Mouse (Mus musculus): ENCODE data around the gene Arid2. TPM values are rescaled to one million over a fixed set of nuclear protein-coding genes. Genes with fewer than 3 reads are reported as not detected.
"Not testable (repeated sequence)": the region's sequence is repeated elsewhere in the genome, so short reads cannot be mapped to it uniquely, and the experiment has no call there.

The Arid2 gene
- 10 to 100 TPM; 13.1 to 13.2 TPM for total RNA-seq (2021)
- long read RNA-seq, experiment 1, full-length matches to known transcripts, result 4 of 9 reads
- long read RNA-seq, experiment 1, partial matches to known transcripts, result 4 of 9 reads
- long read RNA-seq, experiment 1, other reads (novel, unspliced or antisense), result 1 of 9 reads
- long read RNA-seq, experiment 2, full-length matches to known transcripts, result 2 of 4 reads
- long read RNA-seq, experiment 2, partial matches to known transcripts, result 2 of 4 reads
- long read RNA-seq, experiment 2, other reads (novel, unspliced or antisense), result 0 of 4 reads

- Histone ChIP-seq H3K4me3 (peak within 1 kb of the TSS; percentile 79), H3K27ac (peak within 1 kb of the TSS; percentile 96)
- intact Hi-C loops (cut with DNase I), result loop anchor here (2.0 to 10.0 kb wide), 5 partner anchors 173 to 523 kb away; partner anchors contain the start of genes Ano6 and Scaf11
- TF ChIP-seq CTCF (IDR thresholded peaks at IDR 0.05), result no peak
- DNase-seq, result peak; percentile 82
These were observed at the start of gene Arid2 for GRCm38 (mm10) chr15:96287369-96287975. Gene Arid2, plus strand, starts transcription at chr15:96287518.

- DNase-seq, result no peak
- Histone ChIP-seq H3K27ac (no peak overlapping the region), H3K4me3 (no peak overlapping the region)
- intact Hi-C loops (cut with DNase I), result no loop called here
- TF ChIP-seq CTCF (IDR thresholded peaks at IDR 0.05), result no peak
These were observed 49.2 kb upstream of the Arid2 start for GRCm38 (mm10) chr15:96238071-96238470.

DNA sequence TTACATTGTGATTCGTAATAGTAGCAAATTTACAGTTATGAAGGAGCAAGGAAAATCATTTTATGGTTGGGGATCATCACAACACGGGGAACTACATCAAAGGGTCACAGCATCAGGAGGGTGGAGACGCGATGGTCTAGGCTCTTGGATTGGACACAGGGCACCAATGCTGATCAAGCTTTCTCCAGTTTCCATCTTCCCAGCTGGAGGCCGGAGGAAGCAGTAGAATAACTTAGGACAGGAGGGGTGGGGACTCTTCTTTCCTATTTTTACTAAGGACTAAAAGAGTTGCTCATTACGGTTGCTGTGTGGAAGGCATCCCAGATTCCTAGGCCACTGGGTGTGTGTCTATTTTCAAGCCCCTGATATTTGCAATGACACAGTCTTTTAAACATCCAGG is 43.1 kb upstream of the Arid2 start:
- no peak for DNase-seq
- TF ChIP-seq CTCF (IDR thresholded peaks at IDR 0.05), result no peak
- Histone ChIP-seq H3K4me3 (no peak overlapping the region), H3K27ac (no peak overlapping the region)
- intact Hi-C loops (cut with DNase I), result no loop called here

GRCm38 (mm10) chr15:96244715-96245114 is 42.6 kb upstream of the Arid2 start:
- DNase-seq; intact Hi-C loops (cut with DNase I); H3K4me3 ChIP-seq: not testable (repeated sequence)
- peak overlapping the region; percentile 35; the same call in 1 of the 2 replicates for H3K27ac ChIP-seq

GRCm38 (mm10) chr15:96253827-96254226 is 33.5 kb upstream of the Arid2 start:
- TF ChIP-seq CTCF (IDR thresholded peaks at IDR 0.05), result no peak
- Histone ChIP-seq H3K4me3 (peak overlapping the region; percentile 42), H3K27ac (no peak overlapping the region)
- no peak for DNase-seq
- intact Hi-C loops (cut with DNase I), result no loop called here

GRCm38 (mm10) chr15:96254356-96254755 is 33.0 kb upstream of the Arid2 start:
- Histone ChIP-seq H3K27ac (no peak overlapping the region), H3K4me3 (peak overlapping the region; percentile 42)
- TF ChIP-seq CTCF (IDR thresholded peaks at IDR 0.05), result no peak
- intact Hi-C loops (cut with DNase I), result no loop called here
- DNase-seq, result no peak

DNA sequence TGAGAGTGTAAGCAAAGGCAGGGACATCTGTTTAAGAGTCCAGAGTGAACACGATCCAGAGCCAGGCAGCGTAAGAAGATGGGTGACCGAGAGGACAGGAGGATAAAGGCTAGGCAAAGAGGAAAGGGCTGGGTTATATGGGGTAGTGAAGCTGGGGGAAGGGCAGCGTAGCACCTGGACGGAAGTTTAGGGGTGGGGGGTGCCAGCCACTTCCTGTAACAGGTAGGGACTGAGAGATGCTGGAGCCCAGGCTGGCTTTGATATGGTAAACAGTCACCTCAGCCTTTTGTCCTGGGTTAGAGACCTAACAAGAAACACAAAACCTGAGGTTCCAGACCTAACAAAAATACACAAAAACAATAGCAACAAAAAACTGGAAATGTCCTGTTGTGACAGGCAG is 29.5 kb upstream of the Arid2 start:
- no peak for TF ChIP-seq CTCF (IDR thresholded peaks at IDR 0.05)
- Histone ChIP-seq H3K27ac (no peak overlapping the region), H3K4me3 (no peak overlapping the region)
- intact Hi-C loops (cut with DNase I), result no loop called here
- no peak for DNase-seq

- intact Hi-C loops (cut with DNase I), result no loop called here
- no peak for TF ChIP-seq CTCF (IDR thresholded peaks at IDR 0.05)
- Histone ChIP-seq H3K4me3 (no peak overlapping the region), H3K27ac (no peak overlapping the region)
- no peak for DNase-seq
These were observed 22.7 kb upstream of the Arid2 start for GRCm38 (mm10) chr15:96264614-96265013.

GRCm38 (mm10) chr15:96267933-96268332 is 19.4 kb upstream of the Arid2 start:
- intact Hi-C loops (cut with DNase I), result no loop called here
- no peak overlapping the region for H3K27ac ChIP-seq
- no peak for TF ChIP-seq CTCF (IDR thresholded peaks at IDR 0.05)
- no peak for DNase-seq
- H3K4me3 ChIP-seq, result no peak overlapping the region

GRCm38 (mm10) chr15:96268610-96269009 is 18.7 kb upstream of the Arid2 start:
- intact Hi-C loops (cut with DNase I), result no loop called here
- DNase-seq, result no peak
- Histone ChIP-seq H3K4me3 (no peak overlapping the region), H3K27ac (no peak overlapping the region)
- no peak for TF ChIP-seq CTCF (IDR thresholded peaks at IDR 0.05)

DNA sequence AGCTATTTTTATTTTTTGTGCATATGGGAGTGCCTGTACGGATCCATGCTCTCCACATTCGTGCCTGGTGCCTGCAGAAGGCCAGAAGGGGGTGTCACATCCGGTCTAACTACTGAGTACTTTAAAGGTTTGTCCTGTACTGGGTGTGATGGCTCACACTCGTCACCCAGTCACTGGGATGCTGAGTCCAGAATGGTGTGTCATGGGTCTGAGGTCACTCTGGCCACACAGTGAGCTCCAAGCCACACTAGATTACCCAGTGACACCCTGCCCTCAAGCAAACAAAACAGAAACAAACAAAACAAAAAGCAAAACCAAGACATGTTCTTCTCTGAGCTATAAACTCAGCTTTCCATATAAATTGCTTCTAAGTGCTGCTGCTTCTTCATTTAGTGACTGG is 17.9 kb upstream of the Arid2 start:
- intact Hi-C loops (cut with DNase I), result no loop called here
- Histone ChIP-seq H3K27ac (no peak overlapping the region), H3K4me3 (no peak overlapping the region)
- DNase-seq, result no peak
- TF ChIP-seq CTCF (IDR thresholded peaks at IDR 0.05), result no peak

- DNase-seq, result no peak
These were observed 16.9 kb upstream of the Arid2 start for GRCm38 (mm10) chr15:96270272-96270880.

GRCm38 (mm10) chr15:96272356-96272755 is 15.0 kb upstream of the Arid2 start:
- no peak for DNase-seq
- Histone ChIP-seq H3K4me3 (no peak overlapping the region), H3K27ac (peak overlapping the region; percentile 10; the same call in 1 of the 2 replicates)
- intact Hi-C loops (cut with DNase I), result no loop called here
- TF ChIP-seq CTCF (IDR thresholded peaks at IDR 0.05), result no peak

More at GRCm38 (mm10) chr15:96270272-96270880, 16.9 kb upstream of the Arid2 start:
- no peak overlapping the region for H3K4me3 ChIP-seq
- intact Hi-C loops (cut with DNase I), result no loop called here
- no peak for TF ChIP-seq CTCF (IDR thresholded peaks at IDR 0.05)
- H3K27ac ChIP-seq, result no peak overlapping the region

All from gastrocnemius, adult 2 months (tissue).